ENCODE assay signal across 16 mouse cellular contexts in genomic region chr11:60841467-60842200, GRCm38 (mm10). TPM values are rescaled to one million over a fixed set of nuclear protein-coding genes. Genes with fewer than 3 reads are reported as not detected.
A peak's percentile ranks its signal among the peaks of the same experiment; 100 is the strongest.
DNase-seq lines count a peak whose midpoint lies in the region; ATAC-seq lines count a peak whose summit lies in the region.
"Had no signal": no experiment of that assay in that cellular context is flagged by ENCODE, and none has a peak within 500 bp of the region (broad histone marks: within the 10 kb centered on the region; RNA-seq: fewer than 3 reads in every experiment).

No protein-coding gene starts in this region.

- peak; percentile 55; the same call in 1 of the 2 replicates for ATAC-seq in megakaryocyte-erythroid progenitor cell, adult 5-6 weeks (replicated peaks; ENCODE audit: low FRiP score, low TSS enrichment, poor library complexity, severe bottlenecking)
- ATAC-seq: forebrain, embryonic 14.5 days; hindbrain, embryonic 16.5 days; lung, postnatal 0 days had no signal

- intact Hi-C loops in gastrocnemius, postnatal 14 days (cut with DNase I; ENCODE audit: low total_unique reads), result no loop called here

- DNase-seq in gastrocnemius, postnatal 14 days, result peak; percentile 41
- no peak for DNase-seq in gastrocnemius, postnatal 4 days (ENCODE audit: low spot score in 2 of 2)
- peak; percentile 81 for DNase-seq in ES-CJ7 (ENCODE audit: low read depth, low spot score)
- peak; percentile 53 to 59 for DNase-seq in adrenal gland, postnatal 36 days
- no peak for DNase-seq in neural tube, embryonic 10.5 days (ENCODE audit: extremely low spot score, low spot score)
- no peak for DNase-seq in kidney, adult 9 months
- DNase-seq: cerebellum, adult 11-12 months; cerebellum, postnatal 25 days; heart, postnatal 14 days; kidney, adult 11 months; kidney, postnatal 14 days; right cerebral cortex, postnatal 25 days had no signal

RNA-seq across cellular contexts. Expression of gene Dhrs7b, which starts 11.2 kb away (rescaled TPM):
- total RNA-seq in gastrocnemius, postnatal 14 days (2021), result 10 to 100 TPM; 16.9 to 19.9 TPM
- total RNA-seq in gastrocnemius, postnatal 4 days (2021), result 10 to 100 TPM; 14.9 to 16.7 TPM
- total RNA-seq in adrenal gland, postnatal 36 days (2021), result 10 to 100 TPM; 50.0 to 51.1 TPM
- 18.5 and 19.1 TPM in 2 replicates for total RNA-seq in megakaryocyte-erythroid progenitor cell, adult 5-6 weeks (2014; fragmentation: Nextera tagmentation)
- 15.4 and 27.2 TPM in 2 replicates for total RNA-seq in megakaryocyte-erythroid progenitor cell, adult 5-6 weeks (2017)

RNA-seq across cellular contexts. Expression of gene Shmt1, which starts 30.1 kb away (rescaled TPM):
- total RNA-seq in gastrocnemius, postnatal 14 days (2021), result 10 to 100 TPM; 19.3 to 21.3 TPM
- total RNA-seq in gastrocnemius, postnatal 4 days (2021), result 10 to 100 TPM; 29.0 to 34.1 TPM
- total RNA-seq in adrenal gland, postnatal 36 days (2021), result 10 to 100 TPM; 40.4 to 80.2 TPM
- 9.1 and 11.9 TPM in 2 replicates for total RNA-seq in megakaryocyte-erythroid progenitor cell, adult 5-6 weeks (2014; fragmentation: Nextera tagmentation)
- 29.1 and 73.7 TPM in 2 replicates for total RNA-seq in megakaryocyte-erythroid progenitor cell, adult 5-6 weeks (2017)

RNA-seq across cellular contexts. Expression of gene Tmem11, which starts 37.4 kb away (rescaled TPM):
- 10 to 100 TPM; 35.6 to 38.0 TPM for total RNA-seq in gastrocnemius, postnatal 14 days (2021)
- 10 to 100 TPM; 46.3 to 50.8 TPM for total RNA-seq in gastrocnemius, postnatal 4 days (2021)
- 10 to 100 TPM; 41.3 to 46.3 TPM for total RNA-seq in adrenal gland, postnatal 36 days (2021)
- 33.3 and 41.4 TPM in 2 replicates for total RNA-seq in megakaryocyte-erythroid progenitor cell, adult 5-6 weeks (2014; fragmentation: Nextera tagmentation)
- 78.6 and 101 TPM in 2 replicates for total RNA-seq in megakaryocyte-erythroid progenitor cell, adult 5-6 weeks (2017)

Comparison
In these comparisons a context has a peak if more than half of its experiments do, and no peak if none do; other contexts are left out.
1. DNase-seq: peak in gastrocnemius, postnatal 14 days (single experiment), ES-CJ7 (single experiment) and adrenal gland, postnatal 36 days (2 of 2); none in gastrocnemius, postnatal 4 days (0 of 2), neural tube, embryonic 10.5 days (single experiment) and kidney, adult 9 months (single experiment).